Comparison of ENCODE assay signal across 9 mouse cellular contexts in the genomic region with DNA sequence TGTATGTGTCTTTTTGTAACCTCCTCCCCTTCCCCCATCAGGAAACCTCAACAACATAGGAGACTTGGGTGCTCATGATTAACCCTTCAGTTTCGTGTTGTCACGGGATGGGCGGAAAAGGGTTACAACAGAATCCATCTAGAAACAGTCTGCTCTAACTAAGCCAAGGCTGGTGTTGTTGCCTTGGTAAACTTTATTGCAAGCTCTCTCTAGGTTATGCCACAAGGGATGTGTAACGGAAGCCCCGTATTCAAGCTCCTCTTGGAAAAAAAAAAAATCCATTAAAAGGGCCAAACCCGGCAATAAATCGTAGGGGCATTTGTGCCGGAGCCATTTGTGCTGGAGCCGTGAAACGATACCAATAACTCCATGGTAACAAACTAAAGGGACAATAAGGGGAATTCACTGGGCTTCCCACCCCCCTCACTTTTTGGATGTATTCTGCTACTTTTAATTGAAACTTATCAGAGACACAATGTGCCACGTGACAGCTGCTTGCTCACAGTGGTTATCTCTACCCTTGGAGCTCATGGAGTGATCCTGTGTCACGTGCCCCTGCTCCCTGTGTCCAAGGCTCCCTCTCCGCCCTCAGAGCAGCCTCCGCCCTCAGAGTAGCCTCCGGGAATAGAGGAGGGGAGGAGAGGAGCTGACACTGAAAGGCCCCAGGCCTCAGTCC. TPM values are rescaled to one million over a fixed set of nuclear protein-coding genes. Genes with fewer than 3 reads are reported as not detected.
DNase-seq lines count a peak whose midpoint lies in the region; ATAC-seq and TF ChIP-seq lines count a peak whose summit lies in the region.
"Had no signal": no experiment of that assay in that cellular context is flagged by ENCODE, and none has a peak within 500 bp of the region (broad histone marks: within the 10 kb centered on the region; RNA-seq: fewer than 3 reads in every experiment).

No protein-coding gene starts in this region.

- ATAC-seq in limb, embryonic 11.5 days (ENCODE audit: insufficient number of reproducible peaks, low FRiP score, low TSS enrichment, low read depth), result 0 out of 2 replicates have a peak, but pooled peaks have one; percentile 39

- peaks cover 7% of the 10 kb centered on the region; the same call in 1 of the 2 replicates for H3K4me1 ChIP-seq in limb, embryonic 11.5 days (ENCODE audit: control insufficient read depth, insufficient read depth, low read length)
- H3K4me1 ChIP-seq in testis, adult 2 months (ENCODE audit: control insufficient read depth, insufficient read depth, low read length), result peaks cover 5% of the 10 kb centered on the region
- H3K4me1 ChIP-seq: embryonic facial prominence, embryonic 15.5 days had no signal

- H3K9me3 ChIP-seq in limb, embryonic 11.5 days (ENCODE audit: control insufficient read depth, low read length), result no peaks in the 10 kb centered on the region
- H3K9me3 ChIP-seq: embryonic facial prominence, embryonic 15.5 days had no signal

- H3K4me3 ChIP-seq in layer of hippocampus, adult 2 months, result peak overlapping the region; percentile 8; the same call in 1 of the 2 replicates
- no peak overlapping the region for H3K4me3 ChIP-seq in limb, embryonic 11.5 days (ENCODE audit: low read depth, low read length)
- H3K4me3 ChIP-seq in testis, adult 2 months (ENCODE audit: control insufficient read depth, low read depth, low read length), result no peak overlapping the region
- H3K4me3 ChIP-seq: embryonic facial prominence, embryonic 15.5 days had no signal

- 43% methylated on average over 15 of the region's 15 CpGs for WGBS in limb, embryonic 11.5 days

- H3K9ac ChIP-seq in limb, embryonic 11.5 days (ENCODE audit: low read length), result no peak overlapping the region
- H3K9ac ChIP-seq: embryonic facial prominence, embryonic 15.5 days had no signal

- no peaks in the 10 kb centered on the region for H3K36me3 ChIP-seq in limb, embryonic 11.5 days (ENCODE audit: control insufficient read depth, insufficient read depth, low read length)
- no peaks in the 10 kb centered on the region for H3K36me3 ChIP-seq in testis, adult 2 months (ENCODE audit: control insufficient read depth, insufficient read depth, low read length)
- H3K36me3 ChIP-seq: embryonic facial prominence, embryonic 15.5 days had no signal

- no peak for TF ChIP-seq POLR2A in testis, adult 2 months (IDR thresholded peaks at IDR 0.05; ENCODE audit: control insufficient read depth, low read depth, low read length)

- DNase-seq in layer of hippocampus, adult 2 months (ENCODE audit: low spot score in 2 of 2), result no peak
- no peak for DNase-seq in layer of hippocampus, postnatal 25 days (ENCODE audit: extremely low spot score in 1 of 2, low spot score in 1 of 2)
- DNase-seq in embryo, embryonic 9.5 days (ENCODE audit: extremely low spot score), result peak; percentile 31
- peak; percentile 37 for DNase-seq in heart, postnatal 4 days
- DNase-seq in limb, embryonic 11.5 days (ENCODE audit: low spot score), result peak; percentile 36
- no peak for DNase-seq in lung, postnatal 14 days
- DNase-seq in cerebellum, postnatal 14 days, result no peak

- H3K4me2 ChIP-seq in limb, embryonic 11.5 days (ENCODE audit: low read depth, severe bottlenecking), result 0 out of 2 replicates have a peak overlapping the region, but pooled peaks have one; percentile 10
- H3K4me2 ChIP-seq: embryonic facial prominence, embryonic 15.5 days had no signal

- no peak for TF ChIP-seq CTCF in layer of hippocampus, adult 2 months (conservative IDR thresholded peaks at IDR 0.05)
- no peak for TF ChIP-seq CTCF in testis, adult 2 months (IDR thresholded peaks at IDR 0.05; ENCODE audit: control insufficient read depth, insufficient read depth, insufficient replicate concordance, low read depth, low read length)

- H3K27ac ChIP-seq in layer of hippocampus, adult 2 months, result no peak overlapping the region
- H3K27ac ChIP-seq in limb, embryonic 11.5 days (replicated peaks; ENCODE audit: low read depth, low read length), result no peak overlapping the region
- H3K27ac ChIP-seq in testis, adult 2 months (ENCODE audit: control insufficient read depth, insufficient read depth, low read depth, low read length), result peak overlapping the region; percentile 32; the same call in 1 of the 2 replicates
- H3K27ac ChIP-seq: embryonic facial prominence, embryonic 15.5 days had no signal

- no peaks in the 10 kb centered on the region for H3K27me3 ChIP-seq in limb, embryonic 11.5 days (ENCODE audit: control insufficient read depth, insufficient read depth, low read length)
- H3K27me3 ChIP-seq in testis, adult 2 months (ENCODE audit: control insufficient read depth, insufficient read depth, low read length), result no peaks in the 10 kb centered on the region
- H3K27me3 ChIP-seq: embryonic facial prominence, embryonic 15.5 days had no signal

RNA-seq across cellular contexts. Expression of gene 1700024P04Rik, which starts 34.3 kb away (rescaled TPM):
- total RNA-seq in layer of hippocampus, adult 2 months (2021), result not detected
- not detected for total RNA-seq in layer of hippocampus, postnatal 25 days (2021)
- total RNA-seq in heart, postnatal 4 days (2021), result not detected
- polyA plus RNA-seq in limb, embryonic 11.5 days (2014; fragmentation: Nextera tagmentation; extraction: Ambion mirVana), result not detected in 2 replicates
- polyA plus RNA-seq in testis, adult 2 months (2012; rRNA removed), result 561 and 657 TPM in 2 replicates
- polyA plus RNA-seq: embryonic facial prominence, embryonic 15.5 days had no signal

Comparison
In these comparisons a context has a peak if more than half of its experiments do, and no peak if none do; other contexts are left out.
1. DNase-seq: peak in embryo, embryonic 9.5 days (single experiment), heart, postnatal 4 days (single experiment) and limb, embryonic 11.5 days (single experiment); none in layer of hippocampus, adult 2 months (0 of 2), layer of hippocampus, postnatal 25 days (0 of 2), lung, postnatal 14 days (single experiment) and cerebellum, postnatal 14 days (0 of 2).